Mouse (Mus musculus) cerebellum, postnatal 25 days (tissue): Measurements from ENCODE around the gene Rars.

ENCODE experiments used
- DNase-seq, 2 experiments: peaks; one replicate each; pipeline ENCODE4 v3.0.0; 2021; ENCODE audit warnings: mixed read lengths in 2 of 2

Gene Rars

DNA sequence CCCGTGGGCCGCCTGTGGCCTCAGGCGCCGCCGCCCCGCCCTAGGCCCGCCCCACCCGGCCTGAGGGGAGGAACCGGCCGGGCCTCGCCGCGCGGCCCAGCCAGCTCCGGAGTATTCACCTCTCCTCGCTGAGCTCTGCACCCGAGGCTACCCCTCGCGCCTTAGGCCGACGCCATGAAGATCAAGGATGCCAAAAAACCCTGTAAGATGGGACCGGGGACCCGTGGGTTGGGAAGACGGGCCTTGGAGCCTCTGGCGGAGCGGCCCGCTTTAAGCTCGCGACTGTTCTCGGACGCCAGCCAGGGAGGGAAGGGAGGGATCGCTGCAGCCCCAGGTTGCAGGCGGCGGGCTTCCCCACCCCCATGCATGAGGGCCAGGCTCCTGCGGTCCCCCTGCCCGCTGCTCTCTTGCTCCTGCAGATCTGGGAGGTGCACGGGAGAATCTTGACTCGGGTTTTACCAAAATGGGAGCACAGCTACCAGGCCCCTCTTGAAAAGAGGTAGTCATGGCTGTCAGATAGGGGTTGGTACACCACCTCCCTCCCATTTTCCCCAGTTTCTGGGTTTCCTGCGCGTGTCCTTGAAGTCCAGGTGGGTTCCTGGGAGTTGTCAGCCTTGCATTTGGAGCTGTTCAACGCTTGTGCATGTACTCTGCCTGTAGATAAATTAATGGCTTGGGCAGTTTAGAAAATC is 64.4 kb downstream of the Rars start:
- peak in 1 of 2 experiments; percentile 86 for DNase-seq

- peak; percentile 95 to 98 for DNase-seq
Measured at GRCm38 (mm10) chr11:35769188-35769745, 65.0 kb downstream of the Rars start, which contains the start of gene Pank3. Gene Pank3 (plus strand): TSS chr11:35769484.

GRCm38 (mm10) chr11:35766845-35767244 is 67.5 kb downstream of the Rars start:
- DNase-seq, result no peak

- no peak for DNase-seq
Measured at GRCm38 (mm10) chr11:35760627-35761003, 73.7 kb downstream of the Rars start.

- DNase-seq, result no peak
Measured at GRCm38 (mm10) chr11:35760001-35760626, 74.2 kb downstream of the Rars start.
